Mouse (Mus musculus) kidney, postnatal 0 days (tissue): Measurements from ENCODE around the gene Ncam2. TPM values are rescaled to one million over a fixed set of nuclear protein-coding genes. Genes with fewer than 3 reads are reported as not detected.

ENCODE experiments used
- ATAC-seq: fragments of 200-750 bp; cut with Nextera tagmentation; replicated peaks from 2 replicates; pipeline ENCODE4 v1.8.0; 2017; ENCODE audit warnings: low read depth, moderate number of reproducible peaks, moderate TSS enrichment, moderate library complexity; ENCODE audit not compliant: low FRiP score
- DNase-seq: peaks from one replicate; pipeline ENCODE4 v3.0.0-alpha.2; 2016; ENCODE audit warnings: low spot score
- H3K27ac ChIP-seq: fragments of 300-500 bp; sonication (generic); 2 replicates; pipeline ENCODE4 v1.5.1; 2014; ENCODE audit warnings: mild to moderate bottlenecking
- H3K27me3 ChIP-seq: fragments of 300-500 bp; sonication (generic); 2 replicates; pipeline ENCODE4 v1.6.1; 2014; ENCODE audit warnings: low read length, mixed read lengths; ENCODE audit not compliant: insufficient read depth
- H3K36me3 ChIP-seq: fragments of 300-500 bp; sonication (generic); 2 replicates; pipeline ENCODE4 v1.6.1; 2014; ENCODE audit warnings: low read length, mixed read lengths; ENCODE audit not compliant: insufficient read depth
- H3K4me1 ChIP-seq: fragments of 300-500 bp; sonication (generic); replicated peaks from 2 replicates; pipeline ENCODE4 v1.6.1; 2014; ENCODE audit warnings: antibody characterized with exemption, low read length, mixed read lengths; ENCODE audit not compliant: insufficient read depth
- H3K4me2 ChIP-seq: fragments of 300-500 bp; sonication (generic); 2 replicates; pipeline ENCODE4 v1.6.1; 2014; ENCODE audit warnings: mild to moderate bottlenecking, low read length, moderate library complexity, mixed read lengths
- H3K4me3 ChIP-seq: fragments of 300-500 bp; sonication (generic); replicated peaks from 2 replicates; pipeline ENCODE4 v1.5.1; 2014; ENCODE audit warnings: low read depth, low read length
- H3K9ac ChIP-seq: fragments of 300-500 bp; sonication (generic); 2 replicates; pipeline ENCODE4 v1.6.1; 2014; ENCODE audit warnings: low read depth, low read length
- H3K9me3 ChIP-seq: fragments of 300-500 bp; sonication (generic); replicated peaks from 2 replicates; pipeline ENCODE4 v1.6.1; 2016; ENCODE audit warnings: low read length, inconsistent platforms, mixed read lengths
- CTCF ChIP-seq: IDR thresholded peaks from 2 replicates; pipeline ENCODE4 v1.5.1; 2016; ENCODE audit warnings: antibody characterized with exemption, low read depth, mild to moderate bottlenecking, moderate library complexity
- WGBS: fragments of 180-500 bp; shearing (Covaris S2); extraction: QIAGEN DNeasy Blood & Tissue Kit; methylation state at CpG from one replicate; pipeline ENCODE4 v1.1.7; 2014; 5-methylcytosine and 5-hydroxymethylcytosine counted together
- polyA plus RNA-seq: library from polyadenylated mRNA; unstranded; fragments of >200 nt; fragmentation: Nextera tagmentation; extraction: Ambion mirVana; gene quantifications from 2 replicates; pipeline ENCODE4 v1.2.1, GENCODE M21; 2015

The Ncam2 gene
- polyA plus RNA-seq, 1 experiment from 2014 or later: 0.26 TPM

- H3K4me2 ChIP-seq: no peak overlapping the region
- TF ChIP-seq CTCF: no peak
- no peaks in the 10 kb centered on the region for H3K27me3 ChIP-seq
- H3K4me3 ChIP-seq: no peak overlapping the region
- no peaks in the 10 kb centered on the region for H3K9me3 ChIP-seq
- no peak for ATAC-seq
- no peak overlapping the region for H3K27ac ChIP-seq
- H3K9ac ChIP-seq: no peak overlapping the region
- 69% methylated on average over 1 of the region's 1 CpGs for WGBS
- H3K36me3 ChIP-seq: no peaks in the 10 kb centered on the region
- DNase-seq: no peak
- no peaks in the 10 kb centered on the region for H3K4me1 ChIP-seq
These were observed 23.3 kb downstream of the Ncam2 start for GRCm38 (mm10) chr16:81223841-81224240.

- H3K27ac ChIP-seq: no peak overlapping the region
- H3K4me3 ChIP-seq: no peak overlapping the region
- H3K27me3 ChIP-seq: no peaks in the 10 kb centered on the region
- no peak overlapping the region for H3K9ac ChIP-seq
- no peak overlapping the region for H3K4me2 ChIP-seq
- no peaks in the 10 kb centered on the region for H3K9me3 ChIP-seq
- no peak for TF ChIP-seq CTCF
- ATAC-seq: no peak
- H3K4me1 ChIP-seq: no peaks in the 10 kb centered on the region
- DNase-seq: no peak
- H3K36me3 ChIP-seq: no peaks in the 10 kb centered on the region
These were observed 23.8 kb downstream of the Ncam2 start for GRCm38 (mm10) chr16:81224253-81224652.

- DNase-seq: no peak
- Histone ChIP-seq H3K9ac (no peak overlapping the region), H3K27ac (no peak overlapping the region), H3K27me3 (no peaks in the 10 kb centered on the region), H3K9me3 (no peaks in the 10 kb centered on the region), H3K36me3 (no peaks in the 10 kb centered on the region), H3K4me3 (no peak overlapping the region), H3K4me2 (no peak overlapping the region), H3K4me1 (no peaks in the 10 kb centered on the region)
- TF ChIP-seq CTCF: no peak
- no peak for ATAC-seq
These were observed 54.4 kb downstream of the Ncam2 start for GRCm38 (mm10) chr16:81254875-81255274.

GRCm38 (mm10) chr16:81260429-81260828, 59.9 kb downstream of the Ncam2 start:
- 89% methylated on average over 2 of the region's 2 CpGs for WGBS
- no peak for TF ChIP-seq CTCF
- no peak overlapping the region for H3K4me2 ChIP-seq
- H3K9ac ChIP-seq: no peak overlapping the region
- H3K4me3 ChIP-seq: no peak overlapping the region
- ATAC-seq (no peak), DNase-seq (no peak)
- H3K36me3 ChIP-seq: no peaks in the 10 kb centered on the region
- H3K27ac ChIP-seq: no peak overlapping the region
- no peaks in the 10 kb centered on the region for H3K4me1 ChIP-seq
- H3K27me3 ChIP-seq: no peaks in the 10 kb centered on the region
- no peaks in the 10 kb centered on the region for H3K9me3 ChIP-seq

GRCm38 (mm10) chr16:81273597-81274360, 73.3 kb downstream of the Ncam2 start:
- no peak overlapping the region for H3K4me3 ChIP-seq
- no peaks in the 10 kb centered on the region for H3K27me3 ChIP-seq
- no peak overlapping the region for H3K9ac ChIP-seq
- ATAC-seq (0 out of 2 replicates have a peak, but pooled peaks have one; percentile 40), DNase-seq (no peak)
- no peaks in the 10 kb centered on the region for H3K9me3 ChIP-seq
- no peaks in the 10 kb centered on the region for H3K36me3 ChIP-seq
- H3K4me2 ChIP-seq: no peak overlapping the region
- TF ChIP-seq CTCF: no peak
- no peak overlapping the region for H3K27ac ChIP-seq
- no peaks in the 10 kb centered on the region for H3K4me1 ChIP-seq
- 79% methylated on average over 2 of the region's 2 CpGs for WGBS

GRCm38 (mm10) chr16:81284241-81284640, 83.7 kb downstream of the Ncam2 start:
- Histone ChIP-seq H3K36me3 (no peaks in the 10 kb centered on the region), H3K4me1 (no peaks in the 10 kb centered on the region), H3K27me3 (no peaks in the 10 kb centered on the region), H3K4me2 (no peak overlapping the region), H3K9me3 (no peaks in the 10 kb centered on the region), H3K9ac (no peak overlapping the region), H3K27ac (no peak overlapping the region), H3K4me3 (no peak overlapping the region)
- 41% methylated on average over 5 of the region's 5 CpGs for WGBS
- TF ChIP-seq CTCF: peak; percentile 61
- peak; percentile 37 for DNase-seq
- no peak for ATAC-seq
